8 mouse cellular contexts compared by ENCODE assay signal in genomic region chr8:116993095-116993867, GRCm38 (mm10). TPM values are rescaled to one million over a fixed set of nuclear protein-coding genes. Genes with fewer than 3 reads are reported as not detected.
DNase-seq lines count a peak whose midpoint lies in the region; ATAC-seq lines count a peak whose summit lies in the region.

Gene Gcsh, minus strand, starts transcription at chr8:116993537.

- DNase-seq in adrenal gland, adult (ENCODE audit: inconsistent age in 2 of 2, low spot score in 1 of 2) = peak; percentile 99 to 100
- peak; percentile 100 for DNase-seq in embryo, embryonic 10.5 days (ENCODE audit: low spot score)
- DNase-seq in gastrocnemius, postnatal 14 days = peak; percentile 100
- peak; percentile 97 to 100 for DNase-seq in left cerebral cortex, postnatal 10 days (ENCODE audit: extremely low spot score in 1 of 2, low spot score in 2 of 2)
- peak; percentile 98 for DNase-seq in right cerebral cortex, postnatal 25 days
- peak; percentile 98 to 99 for DNase-seq in urinary bladder, postnatal 4 days (ENCODE audit: low spot score in 2 of 2)

- ATAC-seq in inflammation-experienced regulatory T-cells, adult 6 months = peak; percentile 99
- ATAC-seq in megakaryocyte-erythroid progenitor cell, adult 5-6 weeks (replicated peaks; ENCODE audit: low FRiP score, low TSS enrichment, poor library complexity, severe bottlenecking) = peak; percentile 98

- intact Hi-C loops in gastrocnemius, postnatal 14 days (cut with DNase I; ENCODE audit: low total_unique reads) = no loop called here
- intact Hi-C loops in left cerebral cortex, postnatal 10 days (cut with DNase I) = loop anchor here (10.0 kb wide), 1 partner anchor 482 kb away; no protein-coding TSS in a partner anchor

RNA-seq across cellular contexts. Expression of gene Gcsh, which starts in this region (rescaled TPM):
- total RNA-seq in gastrocnemius, postnatal 14 days (2021) = 10 to 100 TPM; 41.5 to 42.2 TPM
- 10 to 100 TPM; 23.8 to 29.5 (median 24.6) TPM for polyA plus RNA-seq in inflammation-experienced regulatory T-cells, adult 6 months (2017; shearing (Covaris generic))
- 10 to 100 TPM; 43.3 to 43.7 TPM for total RNA-seq in left cerebral cortex, postnatal 10 days (2021)
- 71.7 and 72.1 TPM in 2 replicates for total RNA-seq in megakaryocyte-erythroid progenitor cell, adult 5-6 weeks (2014; fragmentation: Nextera tagmentation)
- 80.8 and 95.0 TPM in 2 replicates for total RNA-seq in megakaryocyte-erythroid progenitor cell, adult 5-6 weeks (2017)

Comparison
In these comparisons a context has a peak if more than half of its experiments do, and no peak if none do; other contexts are left out.
1. Peak in every context shown above with its lines: DNase-seq and ATAC-seq.